Mouse (Mus musculus): ENCODE data around the gene Faxc. TPM values are rescaled to one million over a fixed set of nuclear protein-coding genes. Genes with fewer than 3 reads are reported as not detected.

The Faxc gene
- polyA plus RNA-seq, 1 experiment from 2014 or later = 28.1 TPM

Other genes with a start within 250 kb of the Faxc start
- 12.6 and 13.3 TPM in 2 replicates for gene Prdm13, start 245.4 kb upstream of the Faxc start, polyA plus RNA-seq (2016; fragmentation: Nextera tagmentation; extraction: Ambion mirVana)
- 67.9 and 71.8 TPM in 2 replicates for gene Ccnc, start 203.6 kb upstream of the Faxc start, polyA plus RNA-seq (2016; fragmentation: Nextera tagmentation; extraction: Ambion mirVana)
- gene Usp45, start 164.2 kb upstream of the Faxc start, polyA plus RNA-seq (2016; fragmentation: Nextera tagmentation; extraction: Ambion mirVana) = 8.7 and 10.1 TPM in 2 replicates
- 26.0 and 26.6 TPM in 2 replicates for gene Tstd3, start 164.1 kb upstream of the Faxc start, polyA plus RNA-seq (2016; fragmentation: Nextera tagmentation; extraction: Ambion mirVana)
- 184 and 189 TPM in 2 replicates for gene Pnisr, start 83.7 kb upstream of the Faxc start, polyA plus RNA-seq (2016; fragmentation: Nextera tagmentation; extraction: Ambion mirVana)
- gene Coq3, start 51.7 kb upstream of the Faxc start, polyA plus RNA-seq (2016; fragmentation: Nextera tagmentation; extraction: Ambion mirVana) = 10.4 and 10.9 TPM in 2 replicates

Data from neural tube, embryonic 12.5 days (tissue).